20 mouse cellular contexts compared by ENCODE assay signal in the genomic region with DNA sequence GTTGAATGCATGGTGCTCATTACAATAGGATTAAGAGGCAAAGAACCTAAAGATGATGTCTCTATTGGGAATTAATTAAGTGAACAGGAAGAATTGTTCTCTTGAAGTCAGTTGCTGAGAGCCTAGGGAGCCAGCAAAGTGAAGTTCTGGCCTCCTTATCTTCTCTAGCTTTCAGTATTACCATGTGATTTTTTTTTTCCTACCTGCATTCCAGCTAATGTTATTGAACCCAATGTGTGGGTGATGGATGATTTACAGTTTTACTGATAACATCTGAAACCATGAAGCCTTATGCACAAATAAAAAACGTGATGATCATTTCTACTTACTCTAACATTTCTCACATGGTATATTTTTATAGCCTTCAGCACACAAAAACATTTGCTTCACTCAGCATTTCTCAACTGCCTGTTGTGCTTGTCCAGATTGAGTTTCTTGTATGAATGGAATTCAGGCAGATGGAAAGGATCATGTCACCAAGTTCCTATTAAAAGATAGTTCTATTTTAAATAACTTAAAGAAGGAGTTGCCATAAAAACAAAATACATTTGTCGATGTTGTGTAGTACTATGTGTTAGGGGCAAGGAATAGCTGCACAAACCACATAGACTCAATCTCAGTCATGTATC.
DNase-seq lines count a peak whose midpoint lies in the region; ATAC-seq and TF ChIP-seq lines count a peak whose summit lies in the region.
"Had no signal": no experiment of that assay in that cellular context is flagged by ENCODE, and none has a peak within 500 bp of the region (broad histone marks: within the 10 kb centered on the region; RNA-seq: fewer than 3 reads in every experiment).

No protein-coding gene starts in this region.

- TF ChIP-seq POLR2A in myocyte (IDR thresholded peaks at IDR 0.05; ENCODE audit: insufficient read length, low read depth), result no peak

- TF ChIP-seq EP300 in lung, postnatal 0 days (IDR thresholded peaks at IDR 0.05), result no peak

- H3K9ac ChIP-seq in heart, embryonic 15.5 days, result no peak overlapping the region
- no peak overlapping the region for H3K9ac ChIP-seq in limb, embryonic 13.5 days
- no peak overlapping the region for H3K9ac ChIP-seq in lung, postnatal 0 days (replicated peaks; ENCODE audit: low read depth)
- H3K9ac ChIP-seq: embryonic facial prominence, embryonic 15.5 days; forebrain, embryonic 15.5 days; hindbrain, embryonic 15.5 days had no signal

- 31% methylated on average over 2 of the region's 2 CpGs for WGBS in heart, embryonic 15.5 days
- 61% methylated on average over 2 of the region's 2 CpGs for WGBS in heart, embryonic 10.5 days
- WGBS in limb, embryonic 13.5 days, result 59% methylated on average over 2 of the region's 2 CpGs
- 83% methylated on average over 2 of the region's 2 CpGs for WGBS in limb, embryonic 10.5 days
- 35% methylated on average over 2 of the region's 2 CpGs for WGBS in lung, postnatal 0 days
- WGBS in forebrain, embryonic 10.5 days, result 78% methylated on average over 2 of the region's 2 CpGs

- no peak overlapping the region for H3ac ChIP-seq in myocyte (ENCODE audit: control insufficient read depth, insufficient read length)

- peaks cover 5% of the 10 kb centered on the region for H3K4me1 ChIP-seq in heart, embryonic 15.5 days (replicated peaks)
- no peaks in the 10 kb centered on the region for H3K4me1 ChIP-seq in heart, embryonic 10.5 days
- H3K4me1 ChIP-seq in limb, embryonic 13.5 days, result no peaks in the 10 kb centered on the region
- no peaks in the 10 kb centered on the region for H3K4me1 ChIP-seq in limb, embryonic 10.5 days
- H3K4me1 ChIP-seq in lung, postnatal 0 days (ENCODE audit: insufficient read depth, low read depth, low read length), result no peaks in the 10 kb centered on the region
- H3K4me1 ChIP-seq in forebrain, embryonic 10.5 days, result peaks cover 6% of the 10 kb centered on the region
- H3K4me1 ChIP-seq: embryonic facial prominence, embryonic 15.5 days; forebrain, embryonic 15.5 days; hindbrain, embryonic 15.5 days had no signal

- H3K79me2 ChIP-seq in myocyte (ENCODE audit: control insufficient read depth, insufficient read depth), result no peaks in the 10 kb centered on the region

- no peak for ATAC-seq in heart, embryonic 15.5 days (replicated peaks; ENCODE audit: insufficient number of reproducible peaks, insufficient read depth, low FRiP score, low read depth)
- peak; percentile 57 for ATAC-seq in limb, embryonic 13.5 days (ENCODE audit: low FRiP score, low read depth)
- ATAC-seq in lung, postnatal 0 days, result no peak; the same call in 1 of the 2 replicates
- ATAC-seq: forebrain, embryonic 15.5 days had no signal

- no peaks in the 10 kb centered on the region for H3K27me3 ChIP-seq in heart, embryonic 15.5 days
- no peaks in the 10 kb centered on the region for H3K27me3 ChIP-seq in heart, embryonic 10.5 days (ENCODE audit: insufficient read depth, poor library complexity, severe bottlenecking)
- H3K27me3 ChIP-seq in limb, embryonic 13.5 days, result no peaks in the 10 kb centered on the region
- H3K27me3 ChIP-seq in limb, embryonic 10.5 days (ENCODE audit: low read depth, poor library complexity, severe bottlenecking), result no peaks in the 10 kb centered on the region
- H3K27me3 ChIP-seq in lung, postnatal 0 days (replicated peaks; ENCODE audit: insufficient read depth, low read length), result no peaks in the 10 kb centered on the region
- no peaks in the 10 kb centered on the region for H3K27me3 ChIP-seq in myocyte (ENCODE audit: control insufficient read depth, insufficient read depth, insufficient read length)
- H3K27me3 ChIP-seq in forebrain, embryonic 10.5 days (ENCODE audit: poor library complexity, severe bottlenecking), result no peaks in the 10 kb centered on the region
- H3K27me3 ChIP-seq: embryonic facial prominence, embryonic 15.5 days; forebrain, embryonic 15.5 days; hindbrain, embryonic 15.5 days had no signal

- no peak overlapping the region for H3K4me2 ChIP-seq in heart, embryonic 15.5 days
- no peak overlapping the region for H3K4me2 ChIP-seq in limb, embryonic 13.5 days (replicated peaks)
- H3K4me2 ChIP-seq in lung, postnatal 0 days (replicated peaks; ENCODE audit: low read depth, low read length), result no peak overlapping the region
- peak overlapping the region; percentile 30 for H3K4me2 ChIP-seq in myocyte (ENCODE audit: low read depth)
- H3K4me2 ChIP-seq: embryonic facial prominence, embryonic 15.5 days; forebrain, embryonic 15.5 days; hindbrain, embryonic 15.5 days had no signal

- no peaks in the 10 kb centered on the region for H3K9me3 ChIP-seq in heart, embryonic 15.5 days (replicated peaks)
- no peaks in the 10 kb centered on the region for H3K9me3 ChIP-seq in heart, embryonic 10.5 days
- no peaks in the 10 kb centered on the region for H3K9me3 ChIP-seq in limb, embryonic 13.5 days
- no peaks in the 10 kb centered on the region for H3K9me3 ChIP-seq in limb, embryonic 10.5 days (replicated peaks)
- no peaks in the 10 kb centered on the region for H3K9me3 ChIP-seq in lung, postnatal 0 days (ENCODE audit: low read length)
- no peaks in the 10 kb centered on the region for H3K9me3 ChIP-seq in forebrain, embryonic 10.5 days
- H3K9me3 ChIP-seq: embryonic facial prominence, embryonic 15.5 days; forebrain, embryonic 15.5 days; hindbrain, embryonic 15.5 days had no signal

- no peak for DNase-seq in heart, embryonic 10.5 days (ENCODE audit: low spot score)
- no peak for DNase-seq in limb, embryonic 10.5 days (ENCODE audit: low spot score)
- peak; percentile 70 for DNase-seq in lung, postnatal 0 days (ENCODE audit: low spot score)
- no peak for DNase-seq in lung, adult 18-20 months
- no peak for DNase-seq in forebrain, embryonic 10.5 days (ENCODE audit: extremely low spot score, low spot score)
- DNase-seq: adrenal gland, adult 2 months; adrenal gland, postnatal 25 days; cerebellum, adult 18-20 months; cerebellum, adult 9-11 months; cerebellum, postnatal 36 days; gastrocnemius, postnatal 36 days; heart, adult 11 months; heart, postnatal 36 days had no signal

- H3K27ac ChIP-seq in heart, embryonic 15.5 days, result peak overlapping the region; percentile 51
- no peak overlapping the region for H3K27ac ChIP-seq in heart, embryonic 10.5 days
- H3K27ac ChIP-seq in limb, embryonic 13.5 days, result no peak overlapping the region
- no peak overlapping the region for H3K27ac ChIP-seq in limb, embryonic 10.5 days
- no peak overlapping the region for H3K27ac ChIP-seq in lung, postnatal 0 days (ENCODE audit: low read length)
- H3K27ac ChIP-seq in forebrain, embryonic 10.5 days, result no peak overlapping the region
- H3K27ac ChIP-seq: embryonic facial prominence, embryonic 15.5 days; forebrain, embryonic 15.5 days; hindbrain, embryonic 15.5 days had no signal

- no peak overlapping the region for H3K4me3 ChIP-seq in heart, embryonic 15.5 days
- no peak overlapping the region for H3K4me3 ChIP-seq in heart, embryonic 10.5 days
- H3K4me3 ChIP-seq in limb, embryonic 13.5 days, result no peak overlapping the region
- no peak overlapping the region for H3K4me3 ChIP-seq in limb, embryonic 10.5 days
- no peak overlapping the region for H3K4me3 ChIP-seq in lung, postnatal 0 days (ENCODE audit: low read depth, low read length)
- H3K4me3 ChIP-seq in myocyte, result no peak overlapping the region
- H3K4me3 ChIP-seq in forebrain, embryonic 10.5 days, result no peak overlapping the region
- H3K4me3 ChIP-seq: embryonic facial prominence, embryonic 15.5 days; erythroblast, embryonic 14.5 days; forebrain, embryonic 15.5 days; hindbrain, embryonic 15.5 days had no signal

- H3K36me3 ChIP-seq in heart, embryonic 15.5 days, result no peaks in the 10 kb centered on the region
- no peaks in the 10 kb centered on the region for H3K36me3 ChIP-seq in heart, embryonic 10.5 days
- no peaks in the 10 kb centered on the region for H3K36me3 ChIP-seq in limb, embryonic 13.5 days
- no peaks in the 10 kb centered on the region for H3K36me3 ChIP-seq in limb, embryonic 10.5 days
- H3K36me3 ChIP-seq in lung, postnatal 0 days (ENCODE audit: insufficient read depth, low read length), result no peaks in the 10 kb centered on the region
- no peaks in the 10 kb centered on the region for H3K36me3 ChIP-seq in myocyte (ENCODE audit: control insufficient read depth, insufficient read depth)
- H3K36me3 ChIP-seq in forebrain, embryonic 10.5 days (replicated peaks), result no peaks in the 10 kb centered on the region
- H3K36me3 ChIP-seq: embryonic facial prominence, embryonic 15.5 days; forebrain, embryonic 15.5 days; hindbrain, embryonic 15.5 days had no signal

- no peak for TF ChIP-seq CTCF in lung, postnatal 0 days (IDR thresholded peaks at IDR 0.05)

TF ChIP-seq in myocyte, 11 proteins besides CTCF, POLR2A, EP300 and RAD21:
- TF ChIP-seq POLR2AphosphoS2 (IDR thresholded peaks at IDR 0.05; ENCODE audit: insufficient read length, low read depth), result no peak
